Mouse (Mus musculus) left cerebral cortex, adult 18-20 months (tissue): ENCODE measurements around the gene Irs1. TPM values are rescaled to one million over a fixed set of nuclear protein-coding genes. Genes with fewer than 3 reads are reported as not detected.

Experiments
- DNase-seq, 2 experiments: peaks; one replicate each; pipeline ENCODE4 v3.0.0; 2021 to 2022; ENCODE audit warnings: low spot score in 2 of 2, mixed read lengths in 1 of 2
- total RNA-seq, 2 experiments: library from RNA; stranded (reverse); gene quantifications; 2 replicates each; pipeline ENCODE4 v1.2.3; 2021

Irs1 gene
- total RNA-seq, 2 experiments from 2014 or later = 15.3 to 17.2 TPM

GRCm38 (mm10) chr1:82258331-82258730 lies 32.9 kb downstream of the Irs1 start:
- no peak for DNase-seq

DNA sequence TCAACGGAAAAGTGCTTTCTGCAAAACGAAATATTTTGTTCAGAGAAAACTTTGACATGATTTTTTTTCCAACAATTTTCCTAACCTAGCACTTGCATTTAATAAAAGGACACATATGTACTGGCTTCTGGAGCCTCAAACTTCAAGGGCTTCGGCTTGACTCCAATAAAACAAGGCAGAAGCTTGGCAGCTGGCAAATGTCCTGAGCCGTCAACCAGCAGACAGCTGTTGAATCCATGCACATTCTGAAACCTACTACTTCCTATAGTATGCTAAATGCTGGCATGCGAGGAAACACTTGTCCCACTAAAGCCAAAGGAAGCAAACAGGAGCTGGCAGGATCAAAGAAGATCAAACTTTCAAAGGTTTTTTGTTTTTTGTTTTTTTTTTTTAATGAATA lies 33.8 kb downstream of the Irs1 start:
- no peak for DNase-seq

GRCm38 (mm10) chr1:82253789-82254445 lies 37.3 kb downstream of the Irs1 start:
- no peak for DNase-seq

- DNase-seq = no peak
Measured at GRCm38 (mm10) chr1:82247221-82247951, 43.8 kb downstream of the Irs1 start.

DNA sequence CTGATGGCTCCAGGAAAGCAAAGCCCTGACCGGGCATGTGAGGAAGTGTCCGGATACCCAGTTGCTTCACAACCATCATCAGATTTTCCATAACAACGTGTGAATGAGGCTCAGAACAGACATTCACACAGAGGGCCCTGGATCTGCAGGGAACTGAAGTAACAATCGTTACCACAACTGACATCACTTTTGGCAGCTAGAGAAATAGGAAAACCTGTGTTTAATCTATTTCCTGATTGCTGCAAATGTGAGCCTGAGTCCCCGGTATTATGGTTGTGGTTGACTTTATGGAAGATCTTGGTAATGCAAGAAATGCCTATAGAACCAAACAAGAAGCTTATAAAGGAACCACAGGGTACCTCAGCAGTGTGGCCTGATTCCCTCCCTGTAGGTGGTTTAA lies 46.2 kb downstream of the Irs1 start:
- DNase-seq = no peak

DNA sequence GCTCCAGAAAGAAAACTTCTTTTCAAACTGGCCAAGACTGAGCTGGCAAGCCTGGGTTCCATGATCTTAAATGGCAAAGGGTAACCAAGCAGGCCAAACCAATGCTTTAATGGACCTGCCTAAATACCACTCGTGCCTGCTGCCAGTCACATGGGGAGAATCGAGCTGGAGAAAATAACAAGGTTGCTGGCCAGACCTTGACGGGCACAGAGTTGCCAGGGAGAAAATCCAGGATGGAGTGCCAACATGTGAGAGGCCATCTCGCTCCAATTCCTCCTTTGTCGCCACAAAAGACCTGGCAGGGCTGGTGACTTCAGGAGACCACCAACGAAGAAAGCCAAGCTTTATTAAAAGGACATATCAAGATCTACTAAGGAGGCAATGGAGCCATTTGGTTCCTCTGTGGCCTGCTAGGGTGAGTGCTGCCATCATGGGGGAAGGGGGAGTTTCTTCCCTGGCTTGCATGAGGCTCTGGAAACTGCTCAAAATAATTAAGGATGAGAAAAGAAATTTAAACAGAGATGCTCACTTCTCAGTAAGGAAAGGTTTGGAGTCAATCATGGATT lies 47.9 kb downstream of the Irs1 start:
- no peak for DNase-seq

DNA sequence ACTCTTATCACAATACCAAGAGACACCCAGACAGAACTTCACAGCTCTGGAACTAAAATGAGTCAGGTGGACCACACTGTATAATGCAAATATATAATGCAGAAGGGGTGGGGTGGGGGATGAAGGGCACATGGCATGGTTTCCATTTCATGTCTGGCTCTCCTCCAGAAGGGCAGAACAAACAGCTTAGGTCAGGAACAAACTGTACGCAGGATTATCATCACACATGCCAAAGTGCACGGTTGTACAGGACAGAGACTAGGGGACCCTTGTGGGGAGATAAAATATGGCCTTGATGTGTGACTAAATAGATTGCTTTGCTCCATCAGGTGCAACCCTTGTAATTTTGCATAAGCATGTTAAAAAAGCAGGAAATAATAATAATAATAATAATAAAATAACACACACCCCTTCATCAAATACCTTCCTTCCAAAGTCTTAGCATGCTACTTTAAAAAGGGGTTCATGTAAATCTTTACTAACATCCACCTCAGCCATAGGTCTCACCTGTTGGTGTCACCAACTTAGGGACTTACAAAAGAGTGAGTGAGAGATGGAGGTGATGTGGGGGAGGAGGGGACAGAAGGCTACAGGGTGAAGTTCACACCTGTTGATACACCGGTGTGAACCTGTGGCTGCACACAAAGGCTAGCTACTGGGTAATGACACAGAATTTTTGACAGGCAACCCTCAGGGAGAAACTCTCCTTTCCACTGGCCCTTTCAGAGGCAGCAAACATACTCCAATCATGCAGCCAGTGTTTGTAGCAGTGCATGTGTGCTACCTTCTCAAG lies 51.6 kb downstream of the Irs1 start:
- no peak for DNase-seq

- DNase-seq = no peak
Measured at GRCm38 (mm10) chr1:82238245-82238644, 53.0 kb downstream of the Irs1 start.

DNA sequence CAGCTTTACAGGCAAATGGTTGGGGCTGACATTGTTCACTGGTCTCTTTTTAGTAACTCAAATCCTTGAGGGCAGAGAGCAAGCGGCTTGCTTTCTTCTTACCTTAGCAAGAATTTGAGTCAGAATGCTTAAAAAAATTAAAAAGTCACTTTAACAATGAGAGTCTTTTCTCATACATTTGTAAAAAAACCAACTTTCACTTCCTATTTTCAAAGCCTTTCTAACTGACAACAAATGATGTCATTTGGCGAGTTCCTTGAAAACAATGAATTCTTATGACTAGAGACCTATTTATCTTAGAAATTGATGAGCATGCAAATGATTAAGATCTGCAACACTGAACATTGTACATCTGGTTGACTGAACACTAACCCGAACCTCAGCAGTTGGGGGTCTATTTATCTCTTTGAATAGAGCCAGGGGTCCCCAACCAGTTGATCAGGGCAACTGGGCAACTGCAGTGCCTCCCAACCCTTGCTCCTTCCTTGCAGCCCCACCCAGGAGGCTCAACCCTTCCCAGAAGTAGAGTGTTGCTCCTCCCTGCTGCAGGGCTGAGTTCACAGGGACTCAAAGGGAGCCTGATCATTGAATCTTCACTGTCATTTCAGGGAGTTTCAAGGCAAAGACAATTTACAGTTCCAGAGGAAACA lies 55.6 kb downstream of the Irs1 start:
- DNase-seq = no peak

GRCm38 (mm10) chr1:82234616-82235015 lies 56.6 kb downstream of the Irs1 start:
- no peak for DNase-seq

DNA sequence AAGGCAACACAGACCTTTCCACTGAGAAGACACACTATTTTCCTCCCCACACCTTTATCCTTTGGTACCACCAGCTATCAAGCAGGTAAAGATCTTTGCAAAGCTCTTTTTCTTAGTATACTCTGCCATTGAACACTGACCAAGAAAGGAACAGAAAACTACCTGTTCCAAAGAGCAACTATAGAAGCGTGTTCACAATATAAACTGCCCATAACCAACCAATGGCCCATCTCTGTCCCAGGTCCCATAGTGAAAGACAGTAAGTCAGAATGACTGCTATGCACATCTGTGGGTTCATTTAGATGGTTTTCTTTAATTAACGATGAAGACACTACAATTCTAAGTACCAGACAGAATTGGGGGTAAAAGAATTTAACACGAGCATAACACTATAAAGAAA lies 58.4 kb downstream of the Irs1 start, which contains the start of gene Gm9747:
Gene Gm9747 (plus strand): TSS at position 301 of the 400 bp plus-strand sequence.
- no peak for DNase-seq

DNA sequence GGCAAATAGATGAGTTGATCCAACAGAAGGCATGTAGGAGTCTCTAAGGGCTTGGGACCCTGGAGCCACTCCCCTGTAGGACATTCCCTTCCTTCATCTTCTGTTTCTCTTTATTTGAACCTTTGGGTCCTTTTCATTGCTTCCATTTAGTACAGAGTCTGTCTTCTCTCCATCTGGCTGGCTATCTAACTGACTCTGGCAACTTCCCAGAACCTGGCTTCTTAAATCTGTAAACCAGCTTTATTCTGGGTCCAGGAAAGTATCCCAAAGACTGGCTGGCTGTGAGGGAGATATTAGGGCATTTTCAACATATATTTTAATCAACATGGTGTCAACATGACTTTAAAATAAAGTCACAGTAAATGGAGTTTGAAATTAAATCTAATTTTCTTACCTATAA lies 62.4 kb downstream of the Irs1 start:
- no peak for DNase-seq

GRCm38 (mm10) chr1:82223042-82223795 lies 68.0 kb downstream of the Irs1 start:
- DNase-seq = no peak

- no peak for DNase-seq
Measured at GRCm38 (mm10) chr1:82221462-82221861, 69.8 kb downstream of the Irs1 start.

DNA sequence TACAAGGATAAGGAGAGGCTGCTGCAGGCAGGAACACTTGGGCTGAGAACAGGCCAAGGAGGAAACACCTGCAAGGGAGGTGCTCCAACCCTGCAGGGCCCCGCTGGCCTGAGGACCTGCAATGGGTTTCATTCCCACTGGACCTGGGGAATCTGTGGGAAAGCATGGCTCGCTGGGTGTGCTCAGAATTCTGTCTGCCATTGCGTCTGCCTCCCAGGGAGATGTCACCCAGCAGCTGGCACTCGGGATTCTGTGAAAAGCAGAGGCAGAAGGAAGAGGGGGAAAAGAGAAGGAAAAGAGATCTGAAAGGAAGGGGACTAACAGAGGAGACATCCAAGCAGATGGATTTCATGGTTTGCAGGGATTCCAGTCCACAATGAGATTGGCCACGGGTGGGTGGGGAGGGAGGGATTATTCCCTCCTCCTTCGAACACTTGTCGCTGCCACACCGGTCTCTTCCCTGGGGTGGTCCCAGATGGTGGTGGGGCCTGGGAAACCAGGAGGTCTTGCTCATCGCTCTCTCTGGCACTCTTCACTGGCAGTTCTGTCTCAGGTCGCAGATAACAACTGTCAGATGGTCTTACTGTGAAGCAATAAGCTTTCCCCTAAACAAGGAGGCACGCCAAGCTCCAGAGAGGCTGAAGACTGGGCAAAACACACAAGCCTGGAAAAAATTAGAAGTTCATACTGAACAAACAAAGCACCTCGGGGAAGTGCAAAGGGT lies 70.4 kb downstream of the Irs1 start:
- DNase-seq = no peak

DNA sequence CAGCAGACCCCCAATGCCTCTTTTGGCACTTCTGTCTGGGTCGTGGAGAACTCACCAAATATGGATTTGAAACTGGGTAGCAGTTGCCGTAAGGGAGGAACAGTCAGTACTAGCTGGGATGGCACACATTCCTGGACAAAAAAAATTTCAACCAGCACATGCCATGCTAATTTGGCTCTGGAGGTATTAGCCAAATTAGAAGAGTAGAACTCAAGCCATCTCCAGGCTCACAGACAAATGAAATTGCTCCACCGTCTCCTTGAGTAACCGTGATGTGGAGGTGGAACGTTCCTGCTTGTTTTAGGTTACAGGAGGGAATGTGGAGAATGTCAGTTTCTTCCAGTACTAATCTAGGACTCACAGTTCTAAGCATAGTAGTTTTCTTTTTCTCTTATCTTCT lies 83.7 kb downstream of the Irs1 start:
- DNase-seq = no peak

GRCm38 (mm10) chr1:82200636-82201035 lies 90.6 kb downstream of the Irs1 start:
- DNase-seq = no peak

- no peak for DNase-seq
Measured at GRCm38 (mm10) chr1:82199918-82200317, 91.3 kb downstream of the Irs1 start.

- DNase-seq = no peak
Measured at GRCm38 (mm10) chr1:82191579-82191978, 99.6 kb downstream of the Irs1 start.

DNA sequence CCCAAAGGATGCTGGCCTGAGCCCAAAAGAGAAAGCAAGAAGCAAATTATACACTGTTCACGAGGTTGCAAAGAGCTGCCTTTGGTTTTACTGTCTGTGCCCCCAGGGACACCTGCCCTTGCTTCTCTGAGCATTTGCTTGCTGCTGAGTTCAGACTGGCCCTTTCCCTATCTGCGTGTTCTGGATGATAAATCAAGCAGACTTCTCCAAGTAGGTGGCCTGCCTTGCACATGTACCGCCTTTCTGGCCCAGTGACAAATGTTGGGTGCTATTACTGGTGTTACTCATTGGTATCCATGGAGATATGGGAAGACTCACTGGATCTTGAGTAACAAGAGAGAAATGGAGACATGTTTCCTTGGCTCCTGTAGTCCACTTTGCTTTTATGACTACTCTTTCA lies 101.7 kb downstream of the Irs1 start:
- DNase-seq = peak; percentile 59 to 66
